Mouse (Mus musculus): ENCODE measurements around the gene Sfr1.

Gene Sfr1

GRCm38 (mm10) chr19:47731071-47731881 is at the start of gene Sfr1:
Gene Sfr1, plus strand, starts transcription at chr19:47731682.
- peak; percentile 99 for DNase-seq (ENCODE audit: low spot score in 2 of 2)

GRCm38 (mm10) chr19:47689592-47689991 is 41.9 kb upstream of the Sfr1 start:
- DNase-seq (ENCODE audit: low spot score in 2 of 2): no peak

- no peak for DNase-seq (ENCODE audit: low spot score in 2 of 2)
Observed at GRCm38 (mm10) chr19:47691994-47692393, 39.5 kb upstream of the Sfr1 start, which contains the start of gene Col17a1. Gene Col17a1, minus strand, starts transcription at chr19:47692094.

GRCm38 (mm10) chr19:47695725-47696124 is 35.8 kb upstream of the Sfr1 start:
- no peak for DNase-seq (ENCODE audit: low spot score in 2 of 2)

GRCm38 (mm10) chr19:47696411-47696810 is 35.1 kb upstream of the Sfr1 start:
- DNase-seq (ENCODE audit: low spot score in 2 of 2): no peak

GRCm38 (mm10) chr19:47697067-47697466 is 34.4 kb upstream of the Sfr1 start:
- DNase-seq (ENCODE audit: low spot score in 2 of 2): no peak

- DNase-seq (ENCODE audit: low spot score in 2 of 2): no peak
Observed at GRCm38 (mm10) chr19:47698266-47698665, 33.2 kb upstream of the Sfr1 start.

GRCm38 (mm10) chr19:47699743-47700142 is 31.7 kb upstream of the Sfr1 start:
- no peak for DNase-seq (ENCODE audit: low spot score in 2 of 2)

- no peak for DNase-seq (ENCODE audit: low spot score in 2 of 2)
Observed at GRCm38 (mm10) chr19:47700509-47700908, 31.0 kb upstream of the Sfr1 start.

- no peak for DNase-seq (ENCODE audit: low spot score in 2 of 2)
Observed at GRCm38 (mm10) chr19:47705080-47705771, 26.3 kb upstream of the Sfr1 start.

- no peak for DNase-seq (ENCODE audit: low spot score in 2 of 2)
Observed at GRCm38 (mm10) chr19:47705772-47706309, 25.6 kb upstream of the Sfr1 start.

- peak; percentile 30 to 34 for DNase-seq (ENCODE audit: low spot score in 2 of 2)
Observed at GRCm38 (mm10) chr19:47710376-47710775, 21.1 kb upstream of the Sfr1 start.

GRCm38 (mm10) chr19:47713457-47713856 is 18.0 kb upstream of the Sfr1 start:
- DNase-seq (ENCODE audit: low spot score in 2 of 2): no peak

- DNase-seq (ENCODE audit: low spot score in 2 of 2): no peak
Observed at GRCm38 (mm10) chr19:47716144-47716543, 15.3 kb upstream of the Sfr1 start.

GRCm38 (mm10) chr19:47719147-47719546 is 12.3 kb upstream of the Sfr1 start:
- DNase-seq (ENCODE audit: low spot score in 2 of 2): no peak

- DNase-seq (ENCODE audit: low spot score in 2 of 2): no peak
Observed at GRCm38 (mm10) chr19:47722471-47722870, 9.0 kb upstream of the Sfr1 start.

GRCm38 (mm10) chr19:47724903-47725302 is 6.6 kb upstream of the Sfr1 start:
- no peak for DNase-seq (ENCODE audit: low spot score in 2 of 2)

GRCm38 (mm10) chr19:47725643-47726140 is 5.8 kb upstream of the Sfr1 start:
- no peak for DNase-seq (ENCODE audit: low spot score in 2 of 2)

- peak; percentile 64 to 78 for DNase-seq (ENCODE audit: low spot score in 2 of 2)
Observed at GRCm38 (mm10) chr19:47730691-47731070, 801 bp upstream of the Sfr1 start.

- peak; percentile 24 to 29 for DNase-seq (ENCODE audit: low spot score in 2 of 2)
Observed at GRCm38 (mm10) chr19:47731931-47732330, 449 bp downstream of the Sfr1 start.

- DNase-seq (ENCODE audit: low spot score in 2 of 2): no peak
Observed at GRCm38 (mm10) chr19:47747072-47747471, 15.6 kb downstream of the Sfr1 start.

GRCm38 (mm10) chr19:47748950-47749349 is 17.5 kb downstream of the Sfr1 start:
- DNase-seq (ENCODE audit: low spot score in 2 of 2): no peak

GRCm38 (mm10) chr19:47750391-47750790 is 18.9 kb downstream of the Sfr1 start:
- no peak for DNase-seq (ENCODE audit: low spot score in 2 of 2)

Measured in right cerebral cortex, postnatal 36 days (tissue).